Mouse (Mus musculus) stomach, postnatal 0 days (tissue): ENCODE measurements around the gene Rab15.

Experiments
- CTCF ChIP-seq: IDR thresholded peaks from 2 replicates; pipeline ENCODE4 v1.5.1; 2016; ENCODE audit warnings: antibody characterized with exemption, low read depth, mild to moderate bottlenecking, moderate library complexity
- EP300 ChIP-seq: optimal IDR thresholded peaks from 2 replicates; pipeline ENCODE3; 2016; ENCODE audit warnings: antibody characterized with exemption

DNA sequence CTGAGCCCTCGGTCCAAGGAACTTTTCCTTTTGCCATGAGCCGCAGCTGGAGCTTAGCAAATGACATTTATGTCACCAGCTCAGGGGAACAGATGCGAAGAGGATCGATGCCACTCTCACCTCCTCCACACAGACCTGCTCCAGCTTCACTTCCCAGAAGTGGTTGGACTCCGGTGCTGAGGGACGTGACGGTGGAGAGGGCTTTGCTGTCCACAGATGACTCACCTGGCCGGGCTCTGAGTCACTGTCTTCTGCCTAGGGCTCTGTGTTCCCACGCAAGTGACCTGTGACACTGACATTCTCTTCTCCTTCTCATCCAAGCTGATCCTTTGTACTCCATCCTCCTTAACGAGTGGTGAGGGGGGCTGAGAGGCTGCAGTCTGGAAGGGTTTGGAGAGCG is 40.9 kb upstream of the Rab15 start:
- TF ChIP-seq EP300 (no peak), CTCF (no peak)
